ENCODE assay signal across 17 mouse cellular contexts in the genomic region with DNA sequence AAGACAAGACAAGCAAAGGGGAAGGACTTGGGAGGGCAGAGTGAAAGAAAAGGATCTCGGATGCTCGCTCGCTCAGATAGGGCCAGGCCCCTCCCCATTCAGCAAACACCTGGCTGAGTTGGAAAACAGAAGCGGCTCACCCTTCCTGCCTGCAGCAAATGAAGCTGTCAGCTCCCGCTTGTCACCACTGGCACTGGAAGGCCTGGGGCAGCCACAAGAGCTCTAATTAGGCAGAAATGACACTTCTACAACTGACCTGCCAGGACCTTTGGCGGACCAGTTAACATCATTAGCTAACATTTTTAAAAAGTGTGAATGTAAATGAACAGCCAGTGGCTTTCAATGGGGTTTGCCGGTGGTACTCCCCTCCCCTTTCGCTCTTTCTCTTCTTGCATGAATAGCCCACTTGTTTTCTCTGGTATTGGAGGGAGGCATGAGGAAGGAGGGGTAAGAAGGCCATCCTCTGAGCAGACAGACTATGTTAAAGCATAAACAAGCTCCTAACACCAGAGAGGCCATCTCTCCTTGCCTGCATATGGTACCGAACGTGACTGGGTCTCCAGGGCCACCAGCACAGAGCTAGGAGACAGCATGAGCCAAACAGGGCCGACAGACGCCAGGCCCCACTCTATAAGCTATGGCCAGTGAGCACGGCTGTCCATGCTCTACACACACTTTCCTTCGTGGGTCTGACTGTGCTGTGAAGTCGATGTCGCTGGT. TPM values are rescaled to one million over a fixed set of nuclear protein-coding genes. Genes with fewer than 3 reads are reported as not detected.
DNase-seq lines count a peak whose midpoint lies in the region; ATAC-seq lines count a peak whose summit lies in the region.
"Had no signal": no experiment of that assay in that cellular context is flagged by ENCODE, and none has a peak within 500 bp of the region (broad histone marks: within the 10 kb centered on the region; RNA-seq: fewer than 3 reads in every experiment).

No protein-coding gene starts in this region.

- intact Hi-C loops in heart, postnatal 14 days (cut with DNase I), result no loop called here

- DNase-seq in Muller cell, postnatal 12 days (ENCODE audit: inconsistent ontology term), result peak; percentile 82
- DNase-seq in embryonic facial prominence, embryonic 14.5 days (ENCODE audit: low spot score), result peak; percentile 31
- no peak for DNase-seq in frontal cortex, postnatal 36 days (ENCODE audit: low spot score in 2 of 2)
- no peak for DNase-seq in heart, postnatal 14 days
- no peak for DNase-seq in lung, postnatal 36 days
- DNase-seq in adrenal gland, adult (ENCODE audit: inconsistent age in 2 of 2, low spot score in 1 of 2), result no peak
- DNase-seq: adrenal gland, postnatal 10 days; heart, adult 2 months; liver; right cerebral cortex, adult 18-20 months; thymus, postnatal 36 days had no signal

- no peak overlapping the region for H3K4me3 ChIP-seq in embryonic facial prominence, embryonic 14.5 days (ENCODE audit: low read depth, low read length)
- H3K4me3 ChIP-seq in hindbrain, embryonic 13.5 days, result no peak overlapping the region
- no peak overlapping the region for H3K4me3 ChIP-seq in midbrain, embryonic 15.5 days
- H3K4me3 ChIP-seq: heart, adult 2 months; lung, embryonic 15.5 days had no signal

- H3K27me3 ChIP-seq in embryonic facial prominence, embryonic 14.5 days (replicated peaks; ENCODE audit: control insufficient read depth, insufficient read depth, low read length), result peaks cover 43% of the 10 kb centered on the region
- H3K27me3 ChIP-seq in hindbrain, embryonic 13.5 days, result peaks cover 96% of the 10 kb centered on the region
- H3K27me3 ChIP-seq in midbrain, embryonic 15.5 days (replicated peaks), result peaks cover 59% of the 10 kb centered on the region
- H3K27me3 ChIP-seq: Patski had no signal

- no peak overlapping the region for H3K9ac ChIP-seq in embryonic facial prominence, embryonic 14.5 days (ENCODE audit: low read depth, low read length)
- peak overlapping the region; percentile 2; the same call in 1 of the 2 replicates for H3K9ac ChIP-seq in hindbrain, embryonic 13.5 days
- no peak overlapping the region for H3K9ac ChIP-seq in midbrain, embryonic 15.5 days
- H3K9ac ChIP-seq: lung, embryonic 15.5 days had no signal

- H3K36me3 ChIP-seq in embryonic facial prominence, embryonic 14.5 days (ENCODE audit: control insufficient read depth, insufficient read depth, low read length), result no peaks in the 10 kb centered on the region
- H3K36me3 ChIP-seq in hindbrain, embryonic 13.5 days, result no peaks in the 10 kb centered on the region
- no peaks in the 10 kb centered on the region for H3K36me3 ChIP-seq in midbrain, embryonic 15.5 days (replicated peaks)
- H3K36me3 ChIP-seq: lung, embryonic 15.5 days had no signal

- no peak for ATAC-seq in embryonic facial prominence, embryonic 14.5 days (ENCODE audit: low read depth)
- peak; percentile 21; the same call in 1 of the 2 replicates for ATAC-seq in hindbrain, embryonic 13.5 days (ENCODE audit: low FRiP score)
- peak; percentile 62 for ATAC-seq in midbrain, embryonic 15.5 days (replicated peaks)
- ATAC-seq: Patski had no signal

- no peaks in the 10 kb centered on the region for H3K9me3 ChIP-seq in embryonic facial prominence, embryonic 14.5 days (ENCODE audit: control insufficient read depth, low read length)
- no peaks in the 10 kb centered on the region for H3K9me3 ChIP-seq in hindbrain, embryonic 13.5 days
- no peaks in the 10 kb centered on the region for H3K9me3 ChIP-seq in midbrain, embryonic 15.5 days
- H3K9me3 ChIP-seq: lung, embryonic 15.5 days had no signal

- H3K27ac ChIP-seq in embryonic facial prominence, embryonic 14.5 days (replicated peaks; ENCODE audit: low read depth, low read length), result no peak overlapping the region
- H3K27ac ChIP-seq in hindbrain, embryonic 13.5 days, result no peak overlapping the region
- no peak overlapping the region for H3K27ac ChIP-seq in midbrain, embryonic 15.5 days
- H3K27ac ChIP-seq: heart, adult 2 months; kidney, postnatal 0 days; lung, embryonic 15.5 days had no signal

- no peaks in the 10 kb centered on the region for H3K4me1 ChIP-seq in embryonic facial prominence, embryonic 14.5 days (ENCODE audit: control insufficient read depth, insufficient read depth, low read length)
- H3K4me1 ChIP-seq in hindbrain, embryonic 13.5 days (replicated peaks), result peaks cover 18% of the 10 kb centered on the region
- peaks cover 13% of the 10 kb centered on the region for H3K4me1 ChIP-seq in midbrain, embryonic 15.5 days
- H3K4me1 ChIP-seq: lung, embryonic 15.5 days had no signal

- H3K4me2 ChIP-seq in embryonic facial prominence, embryonic 14.5 days (ENCODE audit: low read depth, low read length), result no peak overlapping the region
- no peak overlapping the region for H3K4me2 ChIP-seq in hindbrain, embryonic 13.5 days
- H3K4me2 ChIP-seq in midbrain, embryonic 15.5 days, result no peak overlapping the region
- H3K4me2 ChIP-seq: lung, embryonic 15.5 days had no signal

- 23% methylated on average over 16 of the region's 16 CpGs for WGBS in embryonic facial prominence, embryonic 14.5 days
- 9% methylated on average over 16 of the region's 16 CpGs for WGBS in hindbrain, embryonic 13.5 days
- WGBS in midbrain, embryonic 15.5 days, result 10% methylated on average over 16 of the region's 16 CpGs

RNA-seq across cellular contexts. Expression of gene Eno4, which starts 12.0 kb away (rescaled TPM):
- polyA plus RNA-seq in embryonic facial prominence, embryonic 14.5 days (2014; fragmentation: Nextera tagmentation; extraction: Ambion mirVana), result 1.1 TPM in 2 replicates
- 1.0 and 2.4 TPM in 2 replicates for polyA plus RNA-seq in hindbrain, embryonic 13.5 days (2015; fragmentation: Nextera tagmentation; extraction: Ambion mirVana)
- polyA plus RNA-seq in midbrain, embryonic 15.5 days (2015; fragmentation: Nextera tagmentation; extraction: Ambion mirVana), result 1.2 and 1.3 TPM in 2 replicates
- total RNA-seq in heart, postnatal 14 days (2021), result not detected
- total RNA-seq: heart, adult 2 months; hematopoietic stem cell, adult 5-6 weeks had no signal

RNA-seq across cellular contexts. Expression of gene Hspa12a, which starts 12.2 kb away (rescaled TPM):
- 5.8 and 7.0 TPM in 2 replicates for polyA plus RNA-seq in embryonic facial prominence, embryonic 14.5 days (2014; fragmentation: Nextera tagmentation; extraction: Ambion mirVana)
- polyA plus RNA-seq in hindbrain, embryonic 13.5 days (2015; fragmentation: Nextera tagmentation; extraction: Ambion mirVana), result 49.0 and 52.2 TPM in 2 replicates
- 52.6 and 53.0 TPM in 2 replicates for polyA plus RNA-seq in midbrain, embryonic 15.5 days (2015; fragmentation: Nextera tagmentation; extraction: Ambion mirVana)
- 10 to 100 TPM; 25.7 to 28.5 TPM for total RNA-seq in heart, postnatal 14 days (2021)
- total RNA-seq: hematopoietic stem cell, adult 5-6 weeks had no signal

Comparison
In these comparisons a context has a peak if more than half of its experiments do, and no peak if none do; other contexts are left out.
1. DNase-seq: peak in Muller cell, postnatal 12 days (single experiment) and embryonic facial prominence, embryonic 14.5 days (single experiment); none in frontal cortex, postnatal 36 days (0 of 2), heart, postnatal 14 days (0 of 2), lung, postnatal 36 days (single experiment) and adrenal gland, adult (0 of 2).